Mouse (Mus musculus) inflammation-experienced regulatory T-cells, adult 6 months (primary cell): ENCODE data around the gene Dhx37. TPM values are rescaled to one million over a fixed set of nuclear protein-coding genes. Genes with fewer than 3 reads are reported as not detected.
A peak's percentile ranks its signal among the peaks of the same experiment; 100 is the strongest.

ENCODE experiments used
- ATAC-seq: one replicate; pipeline ENCODE4 v1.8.0; 2017
- polyA plus RNA-seq, 3 experiments: library from polyadenylated mRNA; unstranded; fragments of 100-300 nt; shearing (Covaris generic); gene quantifications; one replicate each; pipeline ENCODE4 v1.2.1; 2017

The Dhx37 gene
- 10 to 100 TPM in 1 of 3 experiments, 1 to 10 TPM in 2; 6.9 to 10.2 (median 9.2) TPM for polyA plus RNA-seq

DNA sequence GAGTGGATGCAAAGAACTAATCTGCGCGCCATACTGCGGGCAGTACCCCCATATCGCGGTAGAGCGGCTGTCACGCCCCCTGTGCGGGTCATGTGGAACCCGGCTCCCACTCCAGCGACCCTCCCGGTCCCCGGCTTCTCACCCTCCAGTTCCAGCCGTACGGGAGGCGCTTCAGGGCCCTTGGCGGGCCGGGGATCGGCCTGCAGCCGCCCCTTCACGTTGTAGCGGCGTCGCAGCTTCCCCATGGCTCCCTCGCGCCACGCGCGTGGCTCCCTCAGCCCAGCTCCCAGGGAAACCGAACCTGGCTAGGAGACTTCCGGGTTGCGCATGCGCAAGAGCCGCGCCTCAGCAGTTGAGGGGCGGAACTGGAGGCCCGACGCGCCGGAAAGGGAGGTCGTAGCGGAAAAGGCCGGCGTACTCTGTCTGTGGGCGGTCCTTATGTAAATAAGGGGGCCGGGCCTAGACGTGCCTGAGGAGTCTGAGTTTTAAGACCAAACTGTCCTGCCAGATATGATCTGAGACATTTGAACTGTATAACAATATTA is at the start of gene Dhx37:
TSS of gene Dhx37 (minus strand) at position 329 of the 545 bp plus-strand sequence.
- ATAC-seq, result peak; percentile 98

GRCm38 (mm10) chr5:125482474-125482873 is 48.6 kb upstream of the Dhx37 start:
- no peak for ATAC-seq

DNA sequence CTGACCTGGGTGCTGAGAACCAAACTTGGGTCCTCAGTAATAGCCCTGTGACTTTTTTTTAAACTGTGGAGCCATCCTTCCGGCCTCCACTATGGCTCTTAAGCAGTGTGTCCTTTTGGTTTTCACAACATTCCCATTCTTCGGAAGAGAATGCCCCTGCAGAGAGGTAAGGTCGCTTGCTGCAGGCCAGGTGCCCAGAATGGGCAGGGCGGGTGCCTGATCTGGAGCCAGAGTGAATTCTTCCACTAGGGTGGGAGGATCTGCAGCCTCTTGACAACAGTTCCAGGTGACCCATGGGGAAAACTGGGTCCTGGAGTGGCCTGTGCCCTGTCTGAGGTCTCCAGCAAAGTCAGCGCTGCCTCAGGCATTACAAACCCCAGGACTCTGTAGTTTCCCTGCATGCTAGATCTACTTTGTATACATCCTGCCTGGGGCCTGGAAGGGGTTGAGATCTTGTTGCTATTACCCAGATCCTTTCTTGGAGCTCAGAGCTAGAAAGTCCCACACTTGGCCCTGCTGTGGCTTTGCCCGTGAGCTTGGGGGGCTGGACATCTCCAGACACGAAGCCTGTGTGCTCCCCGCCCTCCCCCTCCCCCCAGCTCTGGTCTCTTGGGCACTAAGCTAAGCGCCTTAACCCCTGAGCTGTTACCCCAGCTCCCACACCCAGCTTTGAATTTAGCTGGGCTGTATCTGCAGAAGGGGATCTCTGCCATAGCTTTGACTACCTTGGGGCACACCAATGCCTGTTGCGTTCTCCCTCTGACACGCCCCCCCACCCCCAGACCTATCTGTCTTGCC is 46.7 kb upstream of the Dhx37 start:
- no peak for ATAC-seq

- ATAC-seq, result no peak
Measured at GRCm38 (mm10) chr5:125479376-125479775, 45.5 kb upstream of the Dhx37 start.

DNA sequence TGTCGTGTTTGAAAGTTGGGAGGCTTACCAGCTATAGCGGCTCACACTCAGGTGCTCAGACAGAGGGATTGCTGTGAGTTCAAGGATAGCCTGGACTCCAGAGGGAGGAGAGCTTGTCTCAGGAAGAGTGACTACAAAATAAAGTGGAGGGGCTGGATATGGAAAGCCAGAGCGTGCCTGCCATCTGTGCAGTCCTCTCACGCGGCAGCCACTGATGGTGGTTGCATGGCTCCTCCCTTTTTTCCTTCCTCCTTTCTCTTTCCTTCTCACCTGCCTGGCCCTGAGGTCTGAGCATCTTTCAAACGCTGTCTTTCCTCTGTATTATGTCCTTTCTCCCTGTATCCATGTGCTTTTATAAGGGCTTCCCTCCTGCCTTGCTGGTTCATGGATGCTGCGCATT is 44.1 kb upstream of the Dhx37 start:
- ATAC-seq, result no peak

DNA sequence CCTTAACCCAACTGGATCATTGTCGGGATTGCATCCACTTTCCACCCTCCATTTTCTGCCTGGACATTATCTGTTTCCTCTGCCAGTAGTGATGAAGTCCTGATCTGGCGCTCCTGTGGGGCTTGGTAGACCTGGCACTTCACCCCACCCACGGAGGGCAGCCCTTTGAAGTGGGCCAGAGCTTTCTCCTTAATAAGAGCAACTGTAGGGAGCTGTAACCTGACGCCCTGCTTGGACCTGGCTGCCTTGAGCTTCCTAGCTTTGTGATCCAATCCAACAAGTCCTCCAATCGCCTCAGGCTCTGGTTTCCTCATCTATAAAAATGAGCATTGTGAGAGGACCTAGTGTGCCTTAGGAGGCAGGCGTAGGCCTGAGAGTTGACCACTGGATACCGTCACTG is 43.6 kb upstream of the Dhx37 start:
- ATAC-seq, result no peak

DNA sequence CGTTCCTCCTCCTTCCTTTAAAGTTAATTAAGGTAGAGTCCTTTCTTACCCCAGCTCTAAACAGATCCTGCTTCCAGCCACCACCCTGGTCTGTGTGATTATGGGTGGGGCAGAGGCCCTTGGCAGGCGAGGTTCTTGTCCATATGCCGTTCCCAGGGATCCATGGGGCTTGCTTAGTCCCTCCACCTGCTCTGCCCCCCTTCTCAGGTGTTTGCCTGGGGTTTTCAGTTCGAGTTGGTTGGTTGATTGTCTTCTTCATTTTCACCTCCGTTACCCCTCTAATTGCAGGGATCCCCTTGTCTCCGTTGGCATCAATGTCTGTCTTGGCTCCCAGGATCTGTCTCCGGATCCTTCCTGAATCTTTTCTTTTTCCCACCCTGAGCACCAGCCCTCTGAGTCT is 42.9 kb upstream of the Dhx37 start:
- no peak for ATAC-seq

- ATAC-seq, result no peak
Measured at GRCm38 (mm10) chr5:125476286-125476625, 42.3 kb upstream of the Dhx37 start.

GRCm38 (mm10) chr5:125475601-125476285 is 41.8 kb upstream of the Dhx37 start, which contains the start of gene Aacs:
Gene Aacs, plus strand, starts transcription at chr5:125475814.
- ATAC-seq, result peak; percentile 95

GRCm38 (mm10) chr5:125475030-125475429 is 41.1 kb upstream of the Dhx37 start:
- ATAC-seq, result no peak

DNA sequence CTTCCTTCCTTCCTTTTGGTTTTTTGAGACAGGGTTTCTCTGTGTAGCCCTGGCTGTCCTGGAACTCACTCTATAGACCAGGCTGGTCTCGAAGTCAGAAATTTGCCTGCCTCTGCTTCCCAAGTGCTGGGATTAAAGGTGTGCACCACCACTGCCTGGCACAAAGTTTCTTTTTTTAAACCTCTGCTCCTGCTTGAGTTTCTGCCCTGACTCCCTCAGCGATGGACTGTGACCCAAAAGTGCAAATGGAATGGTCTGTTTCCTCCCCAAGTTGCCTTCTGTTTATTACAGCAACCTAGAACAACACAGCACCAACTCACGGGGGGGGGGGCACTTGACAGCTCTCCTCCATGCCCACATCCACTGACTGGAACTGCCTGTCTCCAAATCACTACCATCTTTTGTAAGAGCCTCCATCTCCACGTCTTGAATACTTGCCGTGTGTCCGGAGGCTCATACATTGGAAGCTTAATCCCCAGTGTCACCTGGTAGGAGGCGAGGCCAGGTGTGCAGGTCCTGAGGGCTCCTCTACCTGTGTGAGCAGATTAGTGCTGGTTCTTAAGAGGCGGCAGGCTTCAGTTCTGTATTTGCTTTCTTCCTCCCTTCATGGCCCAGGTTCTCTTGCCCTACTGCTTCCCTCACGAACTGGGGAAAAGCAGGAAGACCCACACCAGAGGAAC is 39.0 kb upstream of the Dhx37 start:
- ATAC-seq, result no peak

DNA sequence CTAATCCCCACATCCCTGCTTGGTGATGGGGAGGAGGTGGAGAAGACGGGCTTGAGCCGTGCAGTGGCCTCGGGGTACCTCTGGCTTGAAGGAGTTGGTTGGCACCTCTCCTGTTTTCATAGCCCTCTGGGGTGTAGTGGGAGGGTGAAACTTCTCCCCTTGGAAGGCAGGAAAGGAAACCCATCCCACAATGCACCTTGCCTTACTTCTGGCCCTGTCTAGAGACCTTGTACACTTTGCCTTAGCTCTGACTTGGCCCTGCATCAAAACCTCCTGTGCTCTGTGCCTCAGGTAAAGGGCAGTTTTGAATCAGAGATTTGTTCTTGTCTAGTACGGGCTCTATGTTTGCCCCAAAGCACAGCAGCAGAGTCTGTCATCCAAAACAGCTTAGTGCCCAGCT is 36.8 kb upstream of the Dhx37 start:
- no peak for ATAC-seq

- no peak for ATAC-seq
Measured at GRCm38 (mm10) chr5:125467261-125467660, 33.3 kb upstream of the Dhx37 start.

DNA sequence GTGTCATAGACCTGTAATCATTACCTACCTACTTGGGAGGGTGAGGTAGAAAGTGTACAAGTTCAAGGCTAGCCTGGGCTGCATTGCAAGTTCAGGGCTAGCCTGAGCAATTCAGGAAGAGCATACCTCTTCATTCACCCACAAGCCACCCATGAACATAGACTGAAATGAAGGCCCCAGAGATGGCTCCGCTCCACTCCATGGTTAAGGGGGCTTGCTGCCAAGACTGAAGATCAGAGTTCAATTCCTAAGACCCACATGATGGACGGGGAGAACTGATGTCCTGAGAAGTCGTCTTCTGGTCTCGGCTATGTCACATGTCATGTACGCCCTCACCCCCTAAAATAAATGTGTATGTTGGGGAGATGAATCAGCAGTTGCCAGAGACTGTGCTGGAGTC is 32.6 kb upstream of the Dhx37 start:
- no peak for ATAC-seq

- ATAC-seq, result peak; percentile 100
Measured at GRCm38 (mm10) chr5:125465701-125466106, 31.8 kb upstream of the Dhx37 start.

DNA sequence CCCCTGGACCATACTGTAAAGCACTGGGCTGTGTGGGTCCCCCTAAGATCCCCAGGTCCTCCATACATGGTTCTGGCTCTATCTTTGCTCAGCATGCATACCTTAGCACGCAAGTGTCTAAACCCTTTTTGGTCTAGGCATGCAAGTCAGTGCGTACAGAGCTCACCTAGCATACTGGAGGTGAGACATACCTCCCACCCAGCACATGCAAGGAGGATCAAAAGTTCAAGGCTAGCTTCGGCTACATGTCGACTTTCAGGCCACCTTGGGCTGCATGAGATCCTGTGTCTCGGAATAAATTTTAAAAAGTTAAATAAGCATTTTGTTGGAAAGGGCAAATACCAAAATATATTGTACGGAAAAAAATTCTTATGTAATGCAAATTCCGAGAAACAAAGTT is 31.3 kb upstream of the Dhx37 start:
- ATAC-seq, result no peak

- ATAC-seq, result no peak
Measured at GRCm38 (mm10) chr5:125461868-125462445, 28.0 kb upstream of the Dhx37 start.

- no peak for ATAC-seq
Measured at GRCm38 (mm10) chr5:125460574-125460973, 26.7 kb upstream of the Dhx37 start.

DNA sequence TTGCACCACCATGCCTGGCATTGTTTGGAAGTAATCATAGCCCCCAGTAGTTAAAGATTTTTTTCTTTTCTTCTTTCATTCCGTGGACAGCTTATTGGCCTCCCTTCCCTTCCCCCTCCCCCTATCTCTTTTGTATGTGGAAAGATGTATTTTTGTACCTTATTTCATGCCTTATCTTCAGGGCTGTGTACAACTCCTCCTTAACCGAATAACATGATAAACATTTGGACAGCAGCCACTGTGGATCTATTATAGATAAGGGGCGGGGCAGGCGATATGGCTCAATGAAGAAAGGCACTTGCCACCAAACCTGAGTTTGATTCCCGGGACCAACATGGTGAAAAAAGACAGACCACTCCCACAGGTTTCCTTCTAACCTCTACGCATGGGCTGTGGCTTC is 23.6 kb upstream of the Dhx37 start:
- no peak for ATAC-seq

DNA sequence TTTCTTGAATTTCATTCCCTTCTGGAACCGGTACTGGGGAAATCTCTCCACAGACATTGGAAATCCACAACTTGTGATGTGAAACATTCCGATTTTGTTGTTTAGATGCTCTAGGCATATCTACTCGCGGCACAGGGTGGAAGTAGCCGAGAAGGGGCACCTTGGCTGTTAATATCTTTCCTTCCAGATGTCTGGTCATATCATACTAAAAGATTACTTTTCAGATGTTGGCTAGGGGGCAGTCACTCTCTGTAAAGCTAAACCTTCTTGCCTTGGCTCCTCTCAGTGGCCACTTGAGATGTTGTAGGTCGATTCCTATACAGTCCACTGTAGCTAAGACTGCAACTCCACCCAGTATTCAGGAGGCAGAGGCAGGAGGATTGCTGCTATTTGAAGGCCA is 22.2 kb upstream of the Dhx37 start:
- no peak for ATAC-seq

GRCm38 (mm10) chr5:125452573-125452972 is 18.7 kb upstream of the Dhx37 start:
- ATAC-seq, result no peak

GRCm38 (mm10) chr5:125449306-125449705 is 15.4 kb upstream of the Dhx37 start:
- ATAC-seq, result no peak

DNA sequence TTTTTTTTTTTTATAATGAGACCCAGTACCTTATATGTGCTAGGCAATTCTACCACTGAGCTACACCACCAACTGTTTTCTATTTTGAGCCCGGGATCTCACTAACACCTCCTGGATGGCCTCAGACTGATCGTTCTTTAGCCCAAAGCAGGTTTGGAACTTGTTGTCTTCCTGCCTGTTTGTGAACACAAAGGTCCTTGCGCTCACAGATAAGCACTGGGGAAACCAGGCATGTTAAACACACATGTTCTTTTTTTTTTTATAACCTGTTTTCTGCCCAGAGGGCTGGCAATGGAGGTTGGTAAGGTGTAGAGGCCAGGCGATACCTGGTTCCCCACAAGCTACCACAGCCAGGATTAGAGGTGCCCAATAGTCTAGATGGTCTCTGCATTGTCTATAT is 14.7 kb upstream of the Dhx37 start:
- no peak for ATAC-seq
